Mouse (Mus musculus): ENCODE measurements around the gene Agbl4. TPM values are rescaled to one million over a fixed set of nuclear protein-coding genes. Genes with fewer than 3 reads are reported as not detected.

The Agbl4 gene
- polyA plus RNA-seq, 1 experiment, result 79.8 TPM

DNA sequence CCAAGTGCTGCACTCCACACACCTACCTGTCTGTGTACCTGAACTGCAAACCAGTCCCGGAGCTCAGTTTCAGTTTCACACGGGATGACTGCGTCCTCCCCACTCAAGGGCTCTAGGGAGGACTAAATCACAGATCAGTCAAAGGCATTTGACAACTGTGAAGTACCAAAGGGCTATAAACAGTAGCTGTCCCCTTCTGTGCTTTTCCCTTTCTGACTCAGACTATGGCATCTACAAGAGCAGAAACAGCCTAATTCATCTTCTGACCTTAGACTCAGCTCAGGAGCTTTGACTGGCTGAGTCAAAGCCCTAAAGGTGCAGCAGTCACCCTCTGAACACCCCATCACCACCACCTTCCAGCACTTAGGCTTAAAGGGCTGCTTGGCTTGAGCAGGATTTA, 1074.3 kb downstream of the Agbl4 start:
- TF ChIP-seq POLR2A (IDR thresholded peaks at IDR 0.05; ENCODE audit: control insufficient read depth, low read depth, low read length), result no peak
- no peak for TF ChIP-seq CTCF (IDR thresholded peaks at IDR 0.05; ENCODE audit: control insufficient read depth, insufficient read depth, insufficient replicate concordance, low read depth, low read length)
- H3K27me3 ChIP-seq (ENCODE audit: control insufficient read depth, insufficient read depth, low read length), result no peaks in the 10 kb centered on the region
- no peaks in the 10 kb centered on the region for H3K4me1 ChIP-seq (ENCODE audit: control insufficient read depth, insufficient read depth, low read length)
- H3K27ac ChIP-seq (ENCODE audit: control insufficient read depth, insufficient read depth, low read depth, low read length), result no peak overlapping the region
- no peak overlapping the region for H3K4me3 ChIP-seq (ENCODE audit: control insufficient read depth, low read depth, low read length)
- H3K36me3 ChIP-seq (ENCODE audit: control insufficient read depth, insufficient read depth, low read length), result no peaks in the 10 kb centered on the region

DNA sequence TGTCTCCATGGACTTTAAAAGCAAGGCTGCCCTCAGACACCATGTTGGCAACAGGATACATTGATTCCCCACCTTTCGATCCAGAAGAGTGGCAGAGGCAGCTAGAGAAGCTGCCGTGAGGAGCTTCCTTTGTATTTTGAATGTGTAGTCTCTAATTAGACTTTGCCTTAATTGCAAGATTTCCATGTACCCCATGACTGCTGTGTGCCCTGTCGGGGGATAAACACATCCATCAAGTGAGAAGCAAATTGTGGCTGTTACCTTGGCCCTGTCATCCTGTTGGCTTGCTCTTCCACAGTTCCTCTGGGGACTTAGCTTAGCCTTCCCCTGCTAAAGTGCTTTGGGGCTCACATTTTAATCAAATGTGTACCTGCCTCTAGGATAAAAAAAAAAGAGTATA, 1075.0 kb downstream of the Agbl4 start:
- TF ChIP-seq CTCF (IDR thresholded peaks at IDR 0.05; ENCODE audit: control insufficient read depth, insufficient read depth, insufficient replicate concordance, low read depth, low read length) (no peak), POLR2A (IDR thresholded peaks at IDR 0.05; ENCODE audit: control insufficient read depth, low read depth, low read length) (no peak)
- no peak overlapping the region for H3K4me3 ChIP-seq (ENCODE audit: control insufficient read depth, low read depth, low read length)
- no peak overlapping the region for H3K27ac ChIP-seq (ENCODE audit: control insufficient read depth, insufficient read depth, low read depth, low read length)
- no peaks in the 10 kb centered on the region for H3K27me3 ChIP-seq (ENCODE audit: control insufficient read depth, insufficient read depth, low read length)
- no peaks in the 10 kb centered on the region for H3K4me1 ChIP-seq (ENCODE audit: control insufficient read depth, insufficient read depth, low read length)
- no peaks in the 10 kb centered on the region for H3K36me3 ChIP-seq (ENCODE audit: control insufficient read depth, insufficient read depth, low read length)

DNA sequence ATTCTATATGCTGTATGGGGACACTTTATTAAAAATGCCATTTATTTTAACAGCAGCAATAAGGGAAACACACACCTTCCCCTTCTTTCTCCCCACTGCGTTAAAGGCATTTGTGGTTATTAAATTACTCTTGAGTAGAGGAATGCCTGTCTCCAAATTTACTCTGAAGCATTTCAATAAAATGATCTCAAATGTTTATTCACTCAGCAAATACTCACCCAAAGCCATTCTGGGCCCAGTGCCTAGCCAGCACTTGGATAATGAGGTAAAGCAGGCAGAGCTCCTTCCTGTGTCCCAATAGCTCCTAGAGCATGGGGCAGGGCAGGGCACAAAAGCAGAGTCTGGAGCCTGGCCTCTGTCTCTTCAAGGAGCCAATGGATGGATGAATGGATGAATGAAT, 1075.6 kb downstream of the Agbl4 start:
- H3K4me3 ChIP-seq (ENCODE audit: control insufficient read depth, low read depth, low read length), result no peak overlapping the region
- H3K36me3 ChIP-seq (ENCODE audit: control insufficient read depth, insufficient read depth, low read length), result no peaks in the 10 kb centered on the region
- no peaks in the 10 kb centered on the region for H3K27me3 ChIP-seq (ENCODE audit: control insufficient read depth, insufficient read depth, low read length)
- no peak overlapping the region for H3K27ac ChIP-seq (ENCODE audit: control insufficient read depth, insufficient read depth, low read depth, low read length)
- H3K4me1 ChIP-seq (ENCODE audit: control insufficient read depth, insufficient read depth, low read length), result no peaks in the 10 kb centered on the region
- TF ChIP-seq CTCF (IDR thresholded peaks at IDR 0.05; ENCODE audit: control insufficient read depth, insufficient read depth, insufficient replicate concordance, low read depth, low read length) (no peak), POLR2A (IDR thresholded peaks at IDR 0.05; ENCODE audit: control insufficient read depth, low read depth, low read length) (no peak)

DNA sequence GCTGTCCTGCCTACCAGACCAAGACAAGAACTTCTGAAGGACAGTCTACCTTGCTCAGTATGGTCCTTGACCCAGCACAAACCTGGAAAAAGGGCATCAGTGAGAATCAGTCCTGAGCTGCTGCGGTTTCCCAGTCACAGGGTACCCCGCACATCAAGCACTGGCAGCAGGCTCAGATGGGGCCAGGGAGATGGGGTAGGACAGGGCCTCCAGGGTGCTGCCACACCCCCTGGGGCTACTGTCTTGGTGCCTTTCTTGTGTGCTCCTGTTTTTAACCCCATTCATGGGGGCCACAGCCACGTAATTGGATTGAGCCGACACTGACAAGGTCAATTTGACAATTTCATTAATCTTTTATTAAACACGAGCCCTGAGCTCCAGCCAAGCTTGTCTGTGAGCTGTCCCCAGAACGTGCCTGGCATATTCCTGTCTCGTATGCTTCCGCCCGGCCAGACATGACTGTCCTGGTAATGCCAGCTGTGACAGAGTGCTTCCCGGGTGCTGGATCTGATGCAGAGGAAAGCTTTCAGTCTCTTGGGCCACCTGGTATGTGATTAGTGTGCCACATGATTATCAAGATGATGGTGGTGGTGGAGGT, 1078.0 kb downstream of the Agbl4 start:
- no peaks in the 10 kb centered on the region for H3K27me3 ChIP-seq (ENCODE audit: control insufficient read depth, insufficient read depth, low read length)
- TF ChIP-seq CTCF (IDR thresholded peaks at IDR 0.05; ENCODE audit: control insufficient read depth, insufficient read depth, insufficient replicate concordance, low read depth, low read length), result no peak
- TF ChIP-seq POLR2A (IDR thresholded peaks at IDR 0.05; ENCODE audit: control insufficient read depth, low read depth, low read length), result no peak
- H3K4me1 ChIP-seq (ENCODE audit: control insufficient read depth, insufficient read depth, low read length), result no peaks in the 10 kb centered on the region
- no peak overlapping the region for H3K27ac ChIP-seq (ENCODE audit: control insufficient read depth, insufficient read depth, low read depth, low read length)
- no peak overlapping the region for H3K4me3 ChIP-seq (ENCODE audit: control insufficient read depth, low read depth, low read length)
- H3K36me3 ChIP-seq (ENCODE audit: control insufficient read depth, insufficient read depth, low read length), result no peaks in the 10 kb centered on the region

DNA sequence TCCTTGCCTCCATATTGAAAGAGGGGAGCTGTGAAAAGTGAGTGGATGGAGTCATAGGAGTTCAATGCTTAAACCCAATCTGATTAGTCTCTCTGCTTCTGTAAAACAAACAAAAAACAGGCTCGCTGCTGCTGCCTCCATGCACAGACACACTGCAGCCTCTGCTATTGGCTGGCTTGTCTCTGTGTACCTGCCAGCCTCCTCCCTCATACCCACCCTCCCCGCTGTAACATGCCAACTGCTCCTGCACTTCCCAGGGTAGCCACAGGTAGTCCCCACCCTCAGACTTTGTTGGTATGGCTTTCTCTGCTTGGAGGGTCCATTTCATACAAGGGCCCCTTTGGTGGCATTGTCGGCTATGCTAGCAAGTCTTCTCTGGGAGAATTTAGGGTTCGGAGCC, 1080.0 kb downstream of the Agbl4 start:
- Histone ChIP-seq H3K27ac (ENCODE audit: control insufficient read depth, insufficient read depth, low read depth, low read length) (no peak overlapping the region), H3K4me3 (ENCODE audit: control insufficient read depth, low read depth, low read length) (no peak overlapping the region), H3K27me3 (ENCODE audit: control insufficient read depth, insufficient read depth, low read length) (no peaks in the 10 kb centered on the region), H3K4me1 (ENCODE audit: control insufficient read depth, insufficient read depth, low read length) (no peaks in the 10 kb centered on the region), H3K36me3 (ENCODE audit: control insufficient read depth, insufficient read depth, low read length) (no peaks in the 10 kb centered on the region)
- no peak for TF ChIP-seq CTCF (IDR thresholded peaks at IDR 0.05; ENCODE audit: control insufficient read depth, insufficient read depth, insufficient replicate concordance, low read depth, low read length)
- TF ChIP-seq POLR2A (IDR thresholded peaks at IDR 0.05; ENCODE audit: control insufficient read depth, low read depth, low read length), result no peak

DNA sequence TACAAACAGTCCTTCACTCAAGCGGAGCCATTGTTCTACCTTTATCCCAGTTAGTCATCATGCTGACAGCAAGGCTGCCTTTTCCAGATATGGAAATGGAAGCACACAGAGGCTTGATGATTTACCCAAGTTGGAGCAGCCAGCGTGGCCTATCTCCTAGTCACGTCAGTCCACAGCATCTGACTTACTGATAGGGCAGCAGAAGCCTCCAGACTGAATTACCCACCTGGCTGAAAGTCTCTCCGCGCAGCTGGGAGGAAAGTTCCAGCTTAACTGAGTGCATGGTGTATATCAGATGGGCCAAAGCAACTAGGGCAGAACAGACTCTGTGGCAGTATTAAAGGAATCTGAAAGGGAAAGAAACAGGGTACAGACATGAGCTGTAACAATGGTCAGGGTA, 1086.0 kb downstream of the Agbl4 start:
- no peak overlapping the region for H3K4me3 ChIP-seq (ENCODE audit: control insufficient read depth, low read depth, low read length)
- H3K4me1 ChIP-seq (ENCODE audit: control insufficient read depth, insufficient read depth, low read length), result no peaks in the 10 kb centered on the region
- H3K27ac ChIP-seq (ENCODE audit: control insufficient read depth, insufficient read depth, low read depth, low read length), result no peak overlapping the region
- TF ChIP-seq POLR2A (IDR thresholded peaks at IDR 0.05; ENCODE audit: control insufficient read depth, low read depth, low read length), result no peak
- no peak for TF ChIP-seq CTCF (IDR thresholded peaks at IDR 0.05; ENCODE audit: control insufficient read depth, insufficient read depth, insufficient replicate concordance, low read depth, low read length)
- no peaks in the 10 kb centered on the region for H3K27me3 ChIP-seq (ENCODE audit: control insufficient read depth, insufficient read depth, low read length)
- H3K36me3 ChIP-seq (ENCODE audit: control insufficient read depth, insufficient read depth, low read length), result no peaks in the 10 kb centered on the region

DNA sequence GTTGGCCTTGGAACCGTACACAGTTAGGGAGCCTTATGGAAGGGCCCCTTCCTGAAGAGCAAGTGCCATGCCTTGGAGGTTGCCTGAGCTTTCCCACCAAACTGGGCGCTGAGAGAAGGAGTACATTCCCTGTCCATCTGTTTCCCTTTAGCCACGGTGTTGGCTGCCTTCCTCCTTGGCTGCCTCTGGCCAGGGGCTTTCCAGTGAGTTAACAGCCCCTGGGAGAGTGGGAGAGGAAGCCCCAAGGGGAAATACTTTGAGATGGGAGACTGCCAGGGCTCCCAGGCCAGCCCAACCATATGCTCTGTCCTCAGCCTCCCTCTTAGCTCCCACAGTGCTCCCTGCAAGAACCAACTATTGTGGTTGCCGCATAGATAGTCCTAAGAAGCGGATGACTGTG, 1087.7 kb downstream of the Agbl4 start:
- no peaks in the 10 kb centered on the region for H3K36me3 ChIP-seq (ENCODE audit: control insufficient read depth, insufficient read depth, low read length)
- TF ChIP-seq POLR2A (IDR thresholded peaks at IDR 0.05; ENCODE audit: control insufficient read depth, low read depth, low read length) (no peak), CTCF (IDR thresholded peaks at IDR 0.05; ENCODE audit: control insufficient read depth, insufficient read depth, insufficient replicate concordance, low read depth, low read length) (no peak)
- H3K27ac ChIP-seq (ENCODE audit: control insufficient read depth, insufficient read depth, low read depth, low read length), result no peak overlapping the region

DNA sequence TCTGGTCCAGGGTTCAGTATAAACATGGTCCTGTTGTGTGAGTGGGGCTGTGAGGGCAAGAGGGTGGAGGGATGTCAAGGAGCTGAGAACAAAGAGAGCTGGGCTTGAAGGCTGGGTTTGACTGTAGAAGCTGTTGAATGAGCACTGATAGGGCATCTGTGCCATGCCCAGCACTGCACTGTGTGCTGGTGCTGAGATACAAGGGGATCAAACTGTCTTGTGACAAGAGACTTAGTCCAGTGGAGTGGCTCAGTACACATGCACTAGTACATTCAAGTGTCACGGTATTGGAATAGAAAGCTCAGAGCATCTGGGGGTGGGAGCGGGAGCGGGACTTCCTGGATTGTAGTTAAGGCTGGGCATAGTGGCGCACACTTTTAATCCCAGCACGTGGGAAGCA, 1088.7 kb downstream of the Agbl4 start:
- H3K4me3 ChIP-seq (ENCODE audit: control insufficient read depth, low read depth, low read length), result no peak overlapping the region
- TF ChIP-seq POLR2A (IDR thresholded peaks at IDR 0.05; ENCODE audit: control insufficient read depth, low read depth, low read length) (no peak), CTCF (IDR thresholded peaks at IDR 0.05; ENCODE audit: control insufficient read depth, insufficient read depth, insufficient replicate concordance, low read depth, low read length) (no peak)
- no peaks in the 10 kb centered on the region for H3K4me1 ChIP-seq (ENCODE audit: control insufficient read depth, insufficient read depth, low read length)
- no peak overlapping the region for H3K27ac ChIP-seq (ENCODE audit: control insufficient read depth, insufficient read depth, low read depth, low read length)
- H3K27me3 ChIP-seq (ENCODE audit: control insufficient read depth, insufficient read depth, low read length), result no peaks in the 10 kb centered on the region
- H3K36me3 ChIP-seq (ENCODE audit: control insufficient read depth, insufficient read depth, low read length), result no peaks in the 10 kb centered on the region

More for the DNA sequence above, 1087.7 kb downstream of the Agbl4 start:
- H3K4me1 ChIP-seq (ENCODE audit: control insufficient read depth, insufficient read depth, low read length), result no peaks in the 10 kb centered on the region
- no peak overlapping the region for H3K4me3 ChIP-seq (ENCODE audit: control insufficient read depth, low read depth, low read length)
- no peaks in the 10 kb centered on the region for H3K27me3 ChIP-seq (ENCODE audit: control insufficient read depth, insufficient read depth, low read length)

Data from testis, adult 2 months (tissue).